Mouse (Mus musculus) MEL (cell line): Measurements from ENCODE around the gene Dgkh. TPM values are rescaled to one million over a fixed set of nuclear protein-coding genes. Genes with fewer than 3 reads are reported as not detected.

Experiments used
- DNase-seq: peaks from one replicate; pipeline ENCODE4 v3.0.0; 2011; ENCODE audit warnings: low read depth, low spot score
- H3K27ac ChIP-seq: 2 replicates; pipeline ENCODE4 v1.5.1; 2012; ENCODE audit warnings: low read depth, mild to moderate bottlenecking, control low read depth, low read length, moderate library complexity; ENCODE audit not compliant: control insufficient read depth
- H3K27me3 ChIP-seq, 2 experiments: fragments of 150-350 bp in 1 of 2; sonication (generic) in 1 of 2; 2 replicates each; pipeline ENCODE4 v1.6.1; 2012; ENCODE audit warnings: low read length in 2 of 2, mild to moderate bottlenecking in 2 of 2, improper control_type of control experiment in 1 of 2, moderate library complexity in 1 of 2; ENCODE audit not compliant: insufficient read depth in 2 of 2, control insufficient read depth in 1 of 2
- H3K36me3 ChIP-seq, 2 experiments: 2 replicates each; pipeline ENCODE4 v1.6.1; 2012 to 2014; ENCODE audit warnings: low read length in 2 of 2, improper control_type of control experiment in 1 of 2, inconsistent platforms in 1 of 2, mild to moderate bottlenecking in 1 of 2; ENCODE audit not compliant: insufficient read depth in 2 of 2, control insufficient read depth in 1 of 2
- H3K4me1 ChIP-seq, 2 experiments: fragments of 150-350 bp in 1 of 2; sonication (generic) in 1 of 2; 2 replicates each; pipeline ENCODE4 v1.6.1; 2012; ENCODE audit warnings: low read length in 2 of 2, improper control_type of control experiment in 1 of 2, mild to moderate bottlenecking in 1 of 2; ENCODE audit not compliant: insufficient read depth in 2 of 2, control insufficient read depth in 1 of 2
- H3K4me3 ChIP-seq, 2 experiments: fragments of 150-350 bp in 1 of 2; sonication (generic) in 1 of 2; 2 replicates each; pipeline ENCODE4 v1.5.1; 2012; ENCODE audit warnings: low read depth in 2 of 2, low read length in 2 of 2, mild to moderate bottlenecking in 2 of 2, moderate library complexity in 2 of 2, control low read depth in 1 of 2, improper control_type of control experiment in 1 of 2; ENCODE audit not compliant: control insufficient read depth in 1 of 2, insufficient read depth in 1 of 2
- H3K79me2 ChIP-seq: 2 replicates; pipeline ENCODE4 v1.6.1; 2012; ENCODE audit warnings: mild to moderate bottlenecking, low read length, moderate library complexity; ENCODE audit not compliant: control insufficient read depth, poor library complexity, insufficient read depth
- H3K9ac ChIP-seq: 2 replicates; pipeline ENCODE4 v1.6.1; 2012; ENCODE audit warnings: low read depth, mild to moderate bottlenecking, control low read depth, low read length, moderate library complexity; ENCODE audit not compliant: control insufficient read depth, poor library complexity, severe bottlenecking
- H3K9me3 ChIP-seq: fragments of 150-350 bp; sonication (generic); replicated peaks from 2 replicates; pipeline ENCODE4 v1.6.1; 2012; ENCODE audit warnings: mild to moderate bottlenecking, low read length, improper control_type of control experiment, moderate library complexity; ENCODE audit not compliant: insufficient read depth
- CTCF ChIP-seq, 3 experiments: IDR thresholded peaks in 2 of 3; conservative IDR thresholded peaks in 1 of 3; 2 replicates each; pipeline ENCODE4 v1.5.1; 2011 to 2012; ENCODE audit warnings: low read length in 3 of 3, low read depth in 2 of 3, mild to moderate bottlenecking in 2 of 3, improper control_type of control experiment in 1 of 3, inconsistent platforms in 1 of 3, mixed read lengths in 1 of 3, moderate library complexity in 1 of 3; ENCODE audit not compliant: control insufficient read depth in 1 of 3, insufficient read depth in 1 of 3, poor library complexity in 1 of 3, severe bottlenecking in 1 of 3
- GATA1 ChIP-seq: IDR thresholded peaks from 2 replicates; pipeline ENCODE4 v1.6.1; 2011; ENCODE audit warnings: low read depth, low read length, improper control_type of control experiment
- JUND ChIP-seq: IDR thresholded peaks from 2 replicates; pipeline ENCODE4 v1.6.1; 2011; ENCODE audit warnings: low read depth, mild to moderate bottlenecking, improper control_type of control experiment, low read length
- MAX ChIP-seq: IDR thresholded peaks from 2 replicates; pipeline ENCODE4 v1.6.1; 2011; ENCODE audit warnings: low read length, improper control_type of control experiment
- MXI1 ChIP-seq: IDR thresholded peaks from 2 replicates; pipeline ENCODE4 v1.6.1; 2011; ENCODE audit warnings: mild to moderate bottlenecking, low read depth, low read length, improper control_type of control experiment
- MYC ChIP-seq: IDR thresholded peaks from 2 replicates; pipeline ENCODE4 v1.6.1; 2011; ENCODE audit warnings: low read depth, mild to moderate bottlenecking, low read length, improper control_type of control experiment, moderate library complexity
- NRF1 ChIP-seq: IDR thresholded peaks from 2 replicates; pipeline ENCODE4 v1.6.1; 2014; ENCODE audit warnings: low read depth, mild to moderate bottlenecking, inconsistent platforms, low read length, improper control_type of control experiment, moderate library complexity; ENCODE audit not compliant: poor library complexity, insufficient read depth, severe bottlenecking
- RAD21 ChIP-seq: IDR thresholded peaks from 2 replicates; pipeline ENCODE4 v1.6.1; 2011; ENCODE audit warnings: mild to moderate bottlenecking, low read depth, low read length, improper control_type of control experiment
- RCOR1 ChIP-seq: IDR thresholded peaks from 2 replicates; pipeline ENCODE4 v1.6.1; 2012; ENCODE audit warnings: low read depth, mild to moderate bottlenecking, inconsistent platforms, low read length, improper control_type of control experiment
- SMC3 ChIP-seq: IDR thresholded peaks from 2 replicates; pipeline ENCODE4 v1.6.1; 2011; ENCODE audit warnings: low read depth, low read length, improper control_type of control experiment
- TAL1 ChIP-seq: IDR thresholded peaks from 2 replicates; pipeline ENCODE4 v1.6.1; 2012; ENCODE audit warnings: mild to moderate bottlenecking, inconsistent platforms, low read length, moderate library complexity, mixed read lengths
- TBP ChIP-seq: IDR thresholded peaks from 2 replicates; pipeline ENCODE4 v1.8.0; 2011; ENCODE audit warnings: low read depth, low read length, improper control_type of control experiment
- UBTF ChIP-seq: IDR thresholded peaks from 2 replicates; pipeline ENCODE4 v1.6.1; 2012; ENCODE audit warnings: low read depth, mild to moderate bottlenecking, inconsistent platforms, low read length, improper control_type of control experiment, moderate library complexity, borderline replicate concordance; ENCODE audit not compliant: insufficient read depth
- ZMIZ1 ChIP-seq: IDR thresholded peaks from 2 replicates; pipeline ENCODE4 v1.6.1; 2012; ENCODE audit warnings: low read depth, mild to moderate bottlenecking, inconsistent platforms, low read length, improper control_type of control experiment, moderate library complexity
- polyA plus RNA-seq, 2 experiments: library from polyadenylated mRNA; stranded (reverse) in 1 of 2; unstranded in 1 of 2; fragments of >175 nt in 1 of 2; fragments of >200 nt in 1 of 2; gene quantifications; 2 replicates each; pipeline versions ENCODE4 v1.2.1 to v1.2.4; 2012; ENCODE audit warnings: low replicate concordance in 2 of 2, low read depth in 1 of 2; ENCODE audit not compliant: insufficient read length in 2 of 2, insufficient read depth in 1 of 2, missing spikeins in 1 of 2
- total RNA-seq: library from RNA; depleted of rRNA; stranded (reverse); fragments of 300-350 nt; gene quantifications from 2 replicates; pipeline ENCODE4 v1.2.3, GENCODE M21; 2012

Dgkh gene
- total and polyA plus RNA-seq, 3 experiments = under 0.01 TPM; not detected in 2

- no peak overlapping the region for H3K27ac ChIP-seq
- H3K4me3 ChIP-seq = no peak overlapping the region
- peaks cover 0 to 4% of the 10 kb centered on the region in 2 experiments; a peak in 1 of 4 replicates for H3K4me1 ChIP-seq
- H3K27me3 ChIP-seq = peaks cover 0 to 2% of the 10 kb centered on the region in 2 experiments; a peak in 1 of 4 replicates
- no peaks in the 10 kb centered on the region for H3K36me3 ChIP-seq
- no peaks in the 10 kb centered on the region for H3K79me2 ChIP-seq
- no peak overlapping the region for H3K9ac ChIP-seq
- DNase-seq = peak; percentile 52
- TF ChIP-seq SMC3 (peak; percentile 36; the same call in 1 of the 2 replicates), UBTF (no peak), TBP (no peak), CTCF (IDR thresholded peaks at IDR 0.05 in 2 of 3, conservative IDR thresholded peaks at IDR 0.05 in 1 of 3; ENCODE audit: control insufficient read depth in 1 of 3, insufficient read depth in 1 of 3, low read depth in 2 of 3, low read length in 3 of 3, poor library complexity in 1 of 3, severe bottlenecking in 1 of 3) (peak; percentile 47 to 62 (median 53)), RAD21 (peak; percentile 24)
- TF ChIP-seq, all 39 proteins: peak for 3
- no peaks in the 10 kb centered on the region for H3K9me3 ChIP-seq
Measured at GRCm38 (mm10) chr14:78627516-78628275, 104.9 kb downstream of the Dgkh start.

GRCm38 (mm10) chr14:78618883-78619295 lies 113.7 kb downstream of the Dgkh start:
- no peaks in the 10 kb centered on the region; a peak in 1 of 4 replicates for H3K27me3 ChIP-seq
- no peak for DNase-seq

GRCm38 (mm10) chr14:78613569-78613968 lies 119.0 kb downstream of the Dgkh start:
- no peaks in the 10 kb centered on the region for H3K9me3 ChIP-seq
- peak; percentile 17 for DNase-seq
- H3K9ac ChIP-seq = no peak overlapping the region
- H3K4me1 ChIP-seq = no peaks in the 10 kb centered on the region
- no peak overlapping the region for H3K27ac ChIP-seq
- no peak overlapping the region for H3K4me3 ChIP-seq
- H3K36me3 ChIP-seq = no peaks in the 10 kb centered on the region
- no peaks in the 10 kb centered on the region for H3K79me2 ChIP-seq
- no peaks in the 10 kb centered on the region; a peak in 1 of 4 replicates for H3K27me3 ChIP-seq
- TF ChIP-seq TBP (no peak), SMC3 (no peak), JUND (no peak), RCOR1 (no peak), TAL1 (no peak), CTCF (IDR thresholded peaks at IDR 0.05 in 2 of 3, conservative IDR thresholded peaks at IDR 0.05 in 1 of 3; ENCODE audit: control insufficient read depth in 1 of 3, insufficient read depth in 1 of 3, low read depth in 2 of 3, low read length in 3 of 3, poor library complexity in 1 of 3, severe bottlenecking in 1 of 3) (peak; percentile 13 to 32 (median 19); a peak in 3 of 6 replicates)
- TF ChIP-seq, all 39 proteins: peak for 1

More at GRCm38 (mm10) chr14:78618883-78619295, 113.7 kb downstream of the Dgkh start:
- H3K4me3 ChIP-seq = no peak overlapping the region
- H3K79me2 ChIP-seq = no peaks in the 10 kb centered on the region
- no peak overlapping the region for H3K27ac ChIP-seq
- no peaks in the 10 kb centered on the region for H3K4me1 ChIP-seq
- TF ChIP-seq NRF1 (no peak), MXI1 (no peak), RCOR1 (no peak), MYC (no peak), GATA1 (no peak), ZMIZ1 (no peak), MAX (no peak)
- no peak overlapping the region for H3K9ac ChIP-seq
- no peaks in the 10 kb centered on the region for H3K36me3 ChIP-seq
- no peaks in the 10 kb centered on the region for H3K9me3 ChIP-seq
